Mouse (Mus musculus): Measurements from ENCODE around the gene Gm5678. TPM values are rescaled to one million over a fixed set of nuclear protein-coding genes. Genes with fewer than 3 reads are reported as not detected.

The Gm5678 gene
- polyA plus RNA-seq, 1 experiment = 0.79 TPM

- TF ChIP-seq POLR2A (IDR thresholded peaks at IDR 0.05; ENCODE audit: extremely low read depth, insufficient read depth, low read length) = no peak
- no peak for TF ChIP-seq CTCF (IDR thresholded peaks at IDR 0.05; ENCODE audit: extremely low read depth, insufficient read depth, low read length)
- Histone ChIP-seq H3K27ac (ENCODE audit: insufficient read depth, low read length) (no peak overlapping the region), H3K4me1 (ENCODE audit: control insufficient read depth, insufficient read depth, low read length) (no peaks in the 10 kb centered on the region)
Measured at GRCm38 (mm10) chr16:93592711-93593110, 35.2 kb upstream of the Gm5678 start.

GRCm38 (mm10) chr16:93593406-93593805 is 34.5 kb upstream of the Gm5678 start:
- H3K27ac ChIP-seq (ENCODE audit: insufficient read depth, low read length) = no peak overlapping the region
- no peak overlapping the region for H3K4me3 ChIP-seq (ENCODE audit: insufficient read depth, low read length)
- no peaks in the 10 kb centered on the region for H3K4me1 ChIP-seq (ENCODE audit: control insufficient read depth, insufficient read depth, low read length)
- TF ChIP-seq POLR2A (IDR thresholded peaks at IDR 0.05; ENCODE audit: extremely low read depth, insufficient read depth, low read length) (no peak), CTCF (IDR thresholded peaks at IDR 0.05; ENCODE audit: extremely low read depth, insufficient read depth, low read length) (no peak)

More at GRCm38 (mm10) chr16:93592711-93593110, 35.2 kb upstream of the Gm5678 start:
- no peak overlapping the region for H3K4me3 ChIP-seq (ENCODE audit: insufficient read depth, low read length)

GRCm38 (mm10) chr16:93594448-93594847 is 33.4 kb upstream of the Gm5678 start:
- Histone ChIP-seq H3K4me1 (ENCODE audit: control insufficient read depth, insufficient read depth, low read length) (no peaks in the 10 kb centered on the region), H3K4me3 (ENCODE audit: insufficient read depth, low read length) (no peak overlapping the region), H3K27ac (ENCODE audit: insufficient read depth, low read length) (no peak overlapping the region)
- no peak for TF ChIP-seq POLR2A (IDR thresholded peaks at IDR 0.05; ENCODE audit: extremely low read depth, insufficient read depth, low read length)
- no peak for TF ChIP-seq CTCF (IDR thresholded peaks at IDR 0.05; ENCODE audit: extremely low read depth, insufficient read depth, low read length)

DNA sequence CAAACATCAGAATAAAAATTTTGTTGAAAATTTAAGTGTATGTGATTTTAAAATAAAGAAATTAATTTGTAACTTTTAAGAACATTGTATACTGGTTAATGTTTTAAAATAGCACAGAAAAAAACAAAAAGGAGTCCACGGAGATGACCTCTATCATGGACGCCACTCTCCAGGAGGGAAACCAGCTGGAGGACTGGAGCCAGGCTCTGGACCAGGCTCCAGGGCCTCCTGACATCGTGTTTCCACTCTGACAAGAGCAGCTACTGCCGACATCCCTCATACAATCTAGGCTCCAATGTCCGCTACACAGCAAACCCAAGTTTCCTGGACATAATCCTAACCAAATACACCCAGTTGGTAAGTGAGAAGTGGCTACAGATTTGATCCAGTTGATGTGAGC is 32.1 kb upstream of the Gm5678 start:
- no peak overlapping the region for H3K4me3 ChIP-seq (ENCODE audit: insufficient read depth, low read length)
- no peak overlapping the region for H3K27ac ChIP-seq (ENCODE audit: insufficient read depth, low read length)
- TF ChIP-seq CTCF (IDR thresholded peaks at IDR 0.05; ENCODE audit: extremely low read depth, insufficient read depth, low read length) = no peak
- TF ChIP-seq POLR2A (IDR thresholded peaks at IDR 0.05; ENCODE audit: extremely low read depth, insufficient read depth, low read length) = no peak
- no peaks in the 10 kb centered on the region for H3K4me1 ChIP-seq (ENCODE audit: control insufficient read depth, insufficient read depth, low read length)

DNA sequence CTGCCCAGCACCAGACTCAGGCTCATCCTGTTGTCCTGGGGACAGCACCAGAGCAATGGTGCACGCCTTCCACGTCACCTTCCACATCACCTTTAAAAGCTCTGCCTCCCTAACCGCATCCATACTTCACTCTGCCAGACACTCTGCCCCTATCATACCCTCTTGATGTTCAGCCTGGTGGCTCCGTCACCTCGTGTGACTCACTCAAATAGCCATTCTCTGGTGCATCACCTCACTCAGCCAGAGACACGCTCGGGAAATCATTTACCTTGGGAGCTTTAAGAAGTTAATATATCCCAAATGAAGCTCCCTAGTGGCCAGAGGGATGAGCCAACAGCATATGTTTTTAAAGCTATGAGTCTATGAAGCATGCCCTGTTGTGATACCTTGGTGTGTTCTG is 31.1 kb upstream of the Gm5678 start:
- Histone ChIP-seq H3K27ac (ENCODE audit: insufficient read depth, low read length) (no peak overlapping the region), H3K4me3 (ENCODE audit: insufficient read depth, low read length) (no peak overlapping the region), H3K4me1 (ENCODE audit: control insufficient read depth, insufficient read depth, low read length) (no peaks in the 10 kb centered on the region)
- TF ChIP-seq POLR2A (IDR thresholded peaks at IDR 0.05; ENCODE audit: extremely low read depth, insufficient read depth, low read length) = no peak
- no peak for TF ChIP-seq CTCF (IDR thresholded peaks at IDR 0.05; ENCODE audit: extremely low read depth, insufficient read depth, low read length)

- H3K27ac ChIP-seq (ENCODE audit: insufficient read depth, low read length) = no peak overlapping the region
- H3K4me1 ChIP-seq (ENCODE audit: control insufficient read depth, insufficient read depth, low read length) = no peaks in the 10 kb centered on the region
- H3K4me3 ChIP-seq (ENCODE audit: insufficient read depth, low read length) = no peak overlapping the region
- TF ChIP-seq POLR2A (IDR thresholded peaks at IDR 0.05; ENCODE audit: extremely low read depth, insufficient read depth, low read length) = no peak
- no peak for TF ChIP-seq CTCF (IDR thresholded peaks at IDR 0.05; ENCODE audit: extremely low read depth, insufficient read depth, low read length)
Measured at GRCm38 (mm10) chr16:93597551-93597950, 30.3 kb upstream of the Gm5678 start.

DNA sequence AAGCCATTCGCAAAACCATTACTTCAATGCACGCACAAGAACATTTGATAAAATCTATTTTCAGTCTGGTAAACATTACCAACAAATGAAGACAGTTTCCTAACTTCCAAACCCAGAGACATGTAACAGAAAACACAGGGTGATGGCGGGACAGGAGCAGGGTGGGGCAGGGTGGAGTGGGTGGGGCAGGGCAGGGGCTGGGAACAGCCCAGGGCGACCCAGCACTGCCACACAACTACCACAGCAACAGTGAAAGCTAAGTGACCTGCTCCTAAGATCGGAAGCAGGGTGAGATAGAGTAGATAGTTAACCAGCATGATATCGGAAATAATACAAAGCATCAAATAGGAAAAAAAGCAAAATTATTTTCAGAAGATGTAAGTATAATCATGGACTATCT is 28.4 kb upstream of the Gm5678 start:
- TF ChIP-seq CTCF (IDR thresholded peaks at IDR 0.05; ENCODE audit: extremely low read depth, insufficient read depth, low read length) (no peak), POLR2A (IDR thresholded peaks at IDR 0.05; ENCODE audit: extremely low read depth, insufficient read depth, low read length) (no peak)
- Histone ChIP-seq H3K4me3 (ENCODE audit: insufficient read depth, low read length) (no peak overlapping the region), H3K27ac (ENCODE audit: insufficient read depth, low read length) (no peak overlapping the region), H3K4me1 (ENCODE audit: control insufficient read depth, insufficient read depth, low read length) (no peaks in the 10 kb centered on the region; the same call in 1 of the 2 replicates)

DNA sequence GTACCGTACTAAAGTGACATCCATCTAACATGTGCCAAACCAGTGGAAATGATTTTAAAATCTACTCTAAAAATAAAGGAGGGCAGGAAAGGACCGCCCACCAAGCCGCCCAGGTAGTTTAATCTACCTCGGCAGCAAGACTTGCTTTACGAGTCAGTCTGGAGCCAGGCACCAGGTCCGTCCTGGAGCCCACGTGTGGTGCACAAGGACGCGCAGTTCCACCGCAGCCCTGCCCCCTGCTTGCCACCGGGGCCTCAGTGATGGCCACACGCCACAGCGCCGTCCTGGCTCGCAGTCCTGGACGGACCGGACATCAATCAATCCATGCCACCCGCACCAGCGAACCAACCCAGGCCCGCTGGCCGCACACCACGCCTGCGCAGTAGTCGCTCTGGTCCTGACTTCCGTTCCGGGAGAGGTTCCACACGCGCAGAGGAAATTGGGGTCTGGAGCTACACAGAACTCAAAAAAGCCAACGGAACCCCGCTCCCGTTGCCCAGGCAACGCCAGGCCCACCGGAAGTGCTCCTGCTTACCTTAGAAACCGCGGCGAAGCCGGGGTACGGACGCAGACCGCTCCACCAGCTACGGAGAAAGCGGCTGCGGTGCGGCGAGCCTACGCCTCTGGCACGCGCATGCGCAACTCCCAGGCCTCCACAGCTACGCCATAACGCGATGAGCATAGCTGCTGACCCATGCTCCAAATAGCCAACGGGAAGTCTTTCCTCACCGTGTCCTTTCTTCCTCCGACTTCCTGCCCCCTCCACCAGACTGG is 24.3 kb upstream of the Gm5678 start, which contains the start of gene Setd4:
TSS of gene Setd4 (minus strand) at position 625 of the 774 bp plus-strand sequence.
- Histone ChIP-seq H3K4me3 (ENCODE audit: insufficient read depth, low read length) (peak within 1 kb of the TSS; percentile 71), H3K4me1 (ENCODE audit: control insufficient read depth, insufficient read depth, low read length) (no peaks in the 10 kb centered on the region; the same call in 1 of the 2 replicates), H3K27ac (ENCODE audit: insufficient read depth, low read length) (peak within 1 kb of the TSS; percentile 69)
- TF ChIP-seq POLR2A (IDR thresholded peaks at IDR 0.05; ENCODE audit: extremely low read depth, insufficient read depth, low read length) = peak; percentile 95
- no peak for TF ChIP-seq CTCF (IDR thresholded peaks at IDR 0.05; ENCODE audit: extremely low read depth, insufficient read depth, low read length)

GRCm38 (mm10) chr16:93604481-93604969 is 23.4 kb upstream of the Gm5678 start:
- no peak for TF ChIP-seq CTCF (IDR thresholded peaks at IDR 0.05; ENCODE audit: extremely low read depth, insufficient read depth, low read length)
- 0 out of 2 replicates have a peak, but pooled peaks have one; percentile 28 for TF ChIP-seq POLR2A (IDR thresholded peaks at IDR 0.05; ENCODE audit: extremely low read depth, insufficient read depth, low read length)
- H3K4me1 ChIP-seq (ENCODE audit: control insufficient read depth, insufficient read depth, low read length) = no peaks in the 10 kb centered on the region; the same call in 1 of the 2 replicates

DNA sequence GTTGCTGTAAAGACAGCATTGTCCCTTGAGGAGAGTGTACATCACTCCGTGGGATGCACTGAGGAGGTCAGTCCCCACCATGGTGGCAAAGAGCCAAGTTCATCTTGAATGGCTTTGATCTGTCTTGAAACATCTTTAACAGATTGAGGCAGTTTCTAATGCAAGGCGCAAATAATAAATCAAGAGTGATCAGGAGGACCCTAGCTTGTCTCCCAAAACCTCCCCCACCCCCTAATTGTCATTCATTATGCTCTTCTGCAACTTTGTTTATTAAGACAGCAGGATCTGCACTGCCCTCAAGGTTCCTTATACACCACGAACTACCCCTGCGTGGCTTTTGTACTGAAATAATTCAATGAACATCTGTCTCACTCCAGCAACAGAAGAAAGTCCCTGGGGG is 22.3 kb upstream of the Gm5678 start, which contains the start of gene Cbr1:
TSS of gene Cbr1 (plus strand) at position 301 of the 400 bp plus-strand sequence.
- TF ChIP-seq POLR2A (IDR thresholded peaks at IDR 0.05; ENCODE audit: extremely low read depth, insufficient read depth, low read length) (no peak), CTCF (IDR thresholded peaks at IDR 0.05; ENCODE audit: extremely low read depth, insufficient read depth, low read length) (no peak)
- Histone ChIP-seq H3K27ac (ENCODE audit: insufficient read depth, low read length) (no peak within 1 kb of the TSS), H3K4me1 (ENCODE audit: control insufficient read depth, insufficient read depth, low read length) (no peaks in the 10 kb centered on the region; the same call in 1 of the 2 replicates), H3K4me3 (ENCODE audit: insufficient read depth, low read length) (peak within 1 kb of the TSS; percentile 71; the same call in 1 of the 2 replicates)

More at GRCm38 (mm10) chr16:93604481-93604969, 23.4 kb upstream of the Gm5678 start:
- peak overlapping the region; percentile 71 for H3K4me3 ChIP-seq (ENCODE audit: insufficient read depth, low read length)
- peak overlapping the region; percentile 68 for H3K27ac ChIP-seq (ENCODE audit: insufficient read depth, low read length)
